Mouse (Mus musculus) ES-E14 (cell line): ENCODE results near the gene Cad. TPM values are rescaled to one million over a fixed set of nuclear protein-coding genes. Genes with fewer than 3 reads are reported as not detected.

ENCODE experiments used
- DNase-seq: peaks from one replicate; pipeline ENCODE4 v3.0.0-alpha.2; 2013; ENCODE audit warnings: low read depth, low spot score
- H3K27ac ChIP-seq: 2 replicates; pipeline ENCODE4 v1.5.1; 2012; ENCODE audit warnings: low read depth, mild to moderate bottlenecking, low read length, moderate library complexity, mixed read lengths; ENCODE audit not compliant: poor library complexity, insufficient read depth, severe bottlenecking
- H3K36me3 ChIP-seq: 2 replicates; pipeline ENCODE4 v1.6.1; 2012; ENCODE audit warnings: mild to moderate bottlenecking, low read length, moderate library complexity, mixed read lengths; ENCODE audit not compliant: control insufficient read depth, poor library complexity, insufficient read depth, severe bottlenecking
- H3K4me1 ChIP-seq, 2 experiments: fragments of 150-350 bp in 1 of 2; sonication (generic) in 1 of 2; 2 replicates each; pipeline ENCODE4 v1.6.1; 2012; ENCODE audit warnings: low read length in 2 of 2, mild to moderate bottlenecking in 1 of 2, mixed read lengths in 1 of 2; ENCODE audit not compliant: control insufficient read depth in 2 of 2, insufficient read depth in 2 of 2, poor library complexity in 1 of 2
- H3K4me3 ChIP-seq, 2 experiments: fragments of 150-350 bp in 1 of 2; sonication (generic) in 1 of 2; 2 replicates each; pipeline ENCODE4 v1.5.1; 2012; ENCODE audit warnings: low read length in 2 of 2, low read depth in 1 of 2, mild to moderate bottlenecking in 1 of 2, mixed read lengths in 1 of 2; ENCODE audit not compliant: insufficient read depth in 1 of 2, poor library complexity in 1 of 2, severe bottlenecking in 1 of 2
- H3K9ac ChIP-seq: 2 replicates; pipeline ENCODE4 v1.6.1; 2012; ENCODE audit warnings: low read depth, mild to moderate bottlenecking, low read length, mixed read lengths; ENCODE audit not compliant: poor library complexity, insufficient read depth, severe bottlenecking
- H3K9me3 ChIP-seq: fragments of 150-350 bp; sonication (generic); 2 replicates; pipeline ENCODE4 v1.6.1; 2012; ENCODE audit warnings: low read depth, mild to moderate bottlenecking, low read length; ENCODE audit not compliant: control insufficient read depth, insufficient read depth
- CHD2 ChIP-seq: IDR thresholded peaks from 2 replicates; pipeline ENCODE4 v1.6.1; 2014; ENCODE audit warnings: mild to moderate bottlenecking, low read depth, low read length, inconsistent platforms
- HCFC1 ChIP-seq: IDR thresholded peaks from 2 replicates; pipeline ENCODE4 v1.6.1; 2012; ENCODE audit warnings: low read length, inconsistent platforms, borderline replicate concordance; ENCODE audit not compliant: insufficient read depth
- MAFK ChIP-seq: IDR thresholded peaks from 2 replicates; pipeline ENCODE4 v1.6.1; 2014; ENCODE audit warnings: mild to moderate bottlenecking, low read depth, low read length, inconsistent platforms; ENCODE audit not compliant: insufficient read depth
- ZC3H11A ChIP-seq: IDR thresholded peaks from 2 replicates; pipeline ENCODE4 v1.6.1; 2012; ENCODE audit warnings: low read depth, mild to moderate bottlenecking, inconsistent platforms, low read length, borderline replicate concordance
- ZNF384 ChIP-seq: IDR thresholded peaks from 2 replicates; pipeline ENCODE4 v1.6.1; 2012; ENCODE audit warnings: low read depth, low read length, inconsistent platforms
- in situ Hi-C, 2 experiments: fragments of 600-800 bp; cut with MboI; formaldehyde crosslinking; loops; one replicate each; pipeline ENCODE4 v1.15.1; 2025; ENCODE audit warnings: low sequenced_read_pairs in 2 of 2, inconsistent platforms in 1 of 2; ENCODE audit not compliant: unreplicated experiment in 2 of 2
- total RNA-seq: library from RNA; depleted of rRNA; stranded (reverse); fragments of 300-350 nt; gene quantifications from 2 replicates; pipeline ENCODE4 v1.2.3, GENCODE M21; 2012

The Cad gene
- total RNA-seq, 1 experiment, result 154 TPM

DNA sequence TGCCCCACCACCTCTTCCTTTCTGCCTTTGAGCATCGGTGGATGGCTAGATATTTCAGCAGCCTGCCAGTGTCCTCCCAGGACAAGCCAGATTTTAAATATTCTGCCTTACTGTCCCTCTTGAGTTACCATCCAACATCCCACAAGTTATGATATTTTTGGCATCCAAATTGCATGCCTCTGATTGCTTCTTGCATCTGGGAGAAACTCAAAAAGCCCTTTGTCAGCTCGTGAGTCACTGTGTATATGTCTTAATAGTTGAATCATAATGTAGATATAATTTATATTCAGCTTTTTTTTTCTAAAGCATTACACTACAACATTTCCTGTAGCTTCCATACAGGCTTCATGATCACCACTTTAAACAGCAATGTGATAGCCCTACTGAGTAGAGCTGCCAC is 32.6 kb downstream of the Cad start:
- H3K4me3 ChIP-seq, result no peak overlapping the region
- H3K9ac ChIP-seq, result no peak overlapping the region
- peaks cover 0 to 2% of the 10 kb centered on the region in 2 experiments; a peak in 1 of 4 replicates for H3K4me1 ChIP-seq
- DNase-seq, result no peak
- TF ChIP-seq CHD2 (no peak), MAFK (no peak)
- no peak overlapping the region for H3K27ac ChIP-seq
- H3K9me3 ChIP-seq, result no peaks in the 10 kb centered on the region
- H3K36me3 ChIP-seq, result no peaks in the 10 kb centered on the region
- in situ Hi-C loops, result no loop called here

DNA sequence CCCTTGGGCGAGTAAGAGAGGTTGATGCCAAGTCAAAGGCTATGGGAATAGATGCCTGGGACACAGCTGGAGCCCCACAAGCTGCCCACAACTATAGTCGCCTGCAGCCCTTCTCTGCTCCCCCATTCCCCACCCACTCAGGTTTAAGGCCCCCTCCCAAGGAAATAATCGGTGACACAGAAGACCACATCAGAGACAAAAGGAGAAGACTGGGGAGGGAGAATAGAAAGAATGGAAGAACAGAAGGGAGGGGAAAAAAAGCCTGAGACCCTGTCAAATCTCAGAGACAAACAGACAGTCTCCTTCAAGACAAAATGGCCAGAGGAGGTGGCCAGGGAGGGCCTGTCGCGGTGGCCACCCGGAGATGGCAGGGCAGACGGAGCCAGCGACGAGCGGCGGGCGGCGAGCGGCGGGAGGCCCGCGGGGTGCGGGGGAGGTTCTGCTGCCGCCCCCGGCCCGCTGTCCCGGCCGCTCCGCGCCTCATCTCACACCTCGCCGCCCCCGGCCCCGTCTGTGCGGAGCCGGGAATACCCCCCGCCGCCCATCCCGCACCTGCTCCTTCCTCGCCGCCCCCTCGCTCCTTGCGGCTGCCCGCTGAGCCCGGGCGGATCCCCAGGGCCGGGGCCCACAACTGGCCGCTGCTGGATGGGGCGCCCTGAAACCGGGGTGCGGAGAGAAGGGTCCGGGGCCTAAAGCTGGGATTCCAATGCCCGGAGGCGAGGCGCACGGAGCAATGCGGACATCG is 37.8 kb downstream of the Cad start:
- Histone ChIP-seq H3K9ac (peak overlapping the region; percentile 61), H3K36me3 (no peaks in the 10 kb centered on the region), H3K4me3 (peak overlapping the region; percentile 71 to 92), H3K4me1 (peaks cover 2 to 8% of the 10 kb centered on the region in 2 experiments; a peak in 2 of 4 replicates), H3K27ac (no peak overlapping the region), H3K9me3 (no peaks in the 10 kb centered on the region)
- TF ChIP-seq MAFK (no peak), ZC3H11A (no peak), CHD2 (no peak), ZNF384 (no peak), HCFC1 (no peak)
- in situ Hi-C loops, result no loop called here
- no peak for DNase-seq

DNA sequence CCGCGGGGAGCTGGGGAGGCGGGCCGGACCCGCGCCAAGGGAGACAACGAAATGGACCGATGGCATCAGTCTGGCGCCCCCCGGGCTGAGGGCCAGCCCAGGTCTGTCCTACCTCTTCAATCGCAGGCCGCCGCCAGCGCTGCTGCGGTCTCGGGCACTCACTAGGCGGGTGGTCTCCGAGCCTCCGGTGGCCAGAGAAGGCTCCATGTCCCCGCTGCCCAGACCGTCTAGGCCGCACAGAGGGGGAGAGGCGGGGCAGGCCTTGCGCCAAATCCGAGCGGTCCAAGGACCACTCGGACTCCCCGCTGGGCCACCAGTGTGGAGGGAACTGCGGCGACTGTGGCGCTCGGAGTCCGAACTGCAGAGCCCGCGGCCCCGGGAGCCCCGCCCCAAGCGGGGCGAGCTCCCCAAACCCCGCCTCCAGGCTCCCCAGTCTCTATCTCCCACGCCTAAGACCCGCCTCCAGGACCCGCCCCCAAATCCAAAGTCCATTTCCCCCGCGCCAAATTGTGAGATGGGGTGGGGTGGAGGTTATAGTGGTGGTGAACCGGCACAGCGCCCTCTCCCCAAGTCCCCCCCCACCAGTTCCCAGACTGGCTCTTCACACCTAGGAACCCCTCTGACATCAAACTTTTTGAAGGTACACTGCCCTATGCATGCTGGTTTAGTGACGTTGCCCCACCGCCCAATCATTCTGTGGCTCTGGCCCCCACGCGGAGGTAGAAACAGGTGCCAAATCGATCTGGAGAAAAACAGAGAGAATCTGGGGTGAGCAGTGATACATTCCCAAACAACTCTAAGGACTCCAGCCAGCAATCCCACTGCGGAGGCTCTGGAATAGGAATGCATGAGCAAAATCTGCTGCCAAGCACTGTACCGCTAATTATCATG is 38.8 kb downstream of the Cad start:
- Histone ChIP-seq H3K36me3 (no peaks in the 10 kb centered on the region), H3K9me3 (no peaks in the 10 kb centered on the region), H3K9ac (peak overlapping the region; percentile 61), H3K27ac (no peak overlapping the region), H3K4me3 (peak overlapping the region; percentile 71 to 92), H3K4me1 (peaks cover 2 to 8% of the 10 kb centered on the region in 2 experiments; a peak in 2 of 4 replicates)
- no peak for TF ChIP-seq HCFC1
- no peak for TF ChIP-seq CHD2
- TF ChIP-seq ZC3H11A, result no peak
- TF ChIP-seq MAFK, result no peak
- no peak for TF ChIP-seq ZNF384
- in situ Hi-C loops, result no loop called here
- DNase-seq, result no peak

GRCm38 (mm10) chr5:31094100-31094798 is 39.7 kb downstream of the Cad start:
- no peaks in the 10 kb centered on the region for H3K9me3 ChIP-seq
- no peaks in the 10 kb centered on the region for H3K36me3 ChIP-seq
- peak overlapping the region; percentile 71 to 92; a peak in 3 of 4 replicates for H3K4me3 ChIP-seq
- no peak for DNase-seq
- TF ChIP-seq MAFK (no peak), ZC3H11A (no peak), HCFC1 (no peak), ZNF384 (no peak), CHD2 (no peak)
- peak overlapping the region; percentile 36; the same call in 1 of the 2 replicates for H3K9ac ChIP-seq
- H3K4me1 ChIP-seq, result peaks cover 2 to 6% of the 10 kb centered on the region in 2 experiments; a peak in 2 of 4 replicates
- in situ Hi-C loops, result no loop called here
- no peak overlapping the region for H3K27ac ChIP-seq
